Mouse (Mus musculus) layer of hippocampus, adult 2 months (tissue): Measurements from ENCODE around the gene Snx11. TPM values are rescaled to one million over a fixed set of nuclear protein-coding genes. Genes with fewer than 3 reads are reported as not detected.

ENCODE experiments used
- DNase-seq, 2 experiments: peaks; one replicate each; pipeline ENCODE4 v3.0.0; 2022; ENCODE audit warnings: low spot score in 2 of 2
- H3K27ac ChIP-seq: fragments of 200-600 bp; 2 replicates; pipeline ENCODE4 v1.8.1; 2022
- H3K4me3 ChIP-seq: fragments of 200-600 bp; 2 replicates; pipeline ENCODE4 v1.8.1; 2022; ENCODE audit warnings: mild to moderate bottlenecking
- CTCF ChIP-seq: fragments of 200-600 bp; conservative IDR thresholded peaks from 2 replicates; pipeline ENCODE4 v1.8.1; 2022; ENCODE audit warnings: antibody characterized with exemption, mild to moderate bottlenecking, moderate library complexity
- total RNA-seq, 2 experiments: library from RNA; stranded (reverse); gene quantifications; 2 replicates each; pipeline ENCODE4 v1.2.3; 2021

Snx11 gene
- total RNA-seq, 2 experiments from 2014 or later: 52.5 to 56.7 TPM

DNA sequence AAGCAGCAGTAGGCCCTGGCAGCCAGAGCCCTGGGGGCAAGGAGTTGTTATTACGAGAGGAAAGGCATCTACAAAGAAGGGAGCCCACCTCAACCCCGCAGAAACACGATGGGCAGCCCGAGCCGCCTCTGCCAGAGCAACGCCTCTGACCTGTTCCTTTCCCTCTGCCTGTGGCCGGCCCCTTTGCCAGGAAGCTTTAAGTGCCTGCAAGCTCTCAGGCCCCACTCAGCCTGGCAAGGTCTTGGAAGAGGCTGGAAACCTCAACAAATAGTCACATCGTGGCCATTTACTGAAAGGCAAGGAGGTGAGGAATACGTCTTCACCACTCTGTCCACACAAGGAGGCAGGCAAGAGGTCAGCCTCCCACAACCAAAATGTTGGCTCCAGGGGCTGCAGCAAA, 9.1 kb downstream of the Snx11 start:
- Histone ChIP-seq H3K27ac (peak overlapping the region; percentile 77), H3K4me3 (no peak overlapping the region)
- DNase-seq: no peak
- no peak for TF ChIP-seq CTCF

DNA sequence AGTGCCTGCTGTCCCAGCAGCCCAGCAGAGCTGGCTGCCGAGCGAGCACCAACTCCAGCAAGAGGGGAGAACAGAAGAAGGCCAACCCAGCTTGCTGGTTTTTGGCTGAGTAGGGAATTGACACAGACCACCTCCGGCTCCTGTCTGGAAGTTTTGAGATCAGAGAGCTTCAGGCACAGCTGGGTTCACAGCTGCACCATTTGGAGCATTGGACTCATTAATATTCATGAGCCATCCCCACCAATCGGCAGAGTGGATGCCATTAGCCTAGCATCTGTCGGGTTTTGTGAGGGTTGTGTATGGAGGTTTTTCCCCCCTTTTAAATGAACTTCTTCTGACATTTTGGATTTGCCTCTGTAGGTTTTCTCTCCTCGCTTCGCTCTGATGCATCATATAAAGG, 10.3 kb downstream of the Snx11 start:
- peak overlapping the region; percentile 77 for H3K27ac ChIP-seq
- no peak for TF ChIP-seq CTCF
- no peak overlapping the region; the same call in 1 of the 2 replicates for H3K4me3 ChIP-seq
- peak in 1 of 2 experiments; percentile 51 for DNase-seq

DNA sequence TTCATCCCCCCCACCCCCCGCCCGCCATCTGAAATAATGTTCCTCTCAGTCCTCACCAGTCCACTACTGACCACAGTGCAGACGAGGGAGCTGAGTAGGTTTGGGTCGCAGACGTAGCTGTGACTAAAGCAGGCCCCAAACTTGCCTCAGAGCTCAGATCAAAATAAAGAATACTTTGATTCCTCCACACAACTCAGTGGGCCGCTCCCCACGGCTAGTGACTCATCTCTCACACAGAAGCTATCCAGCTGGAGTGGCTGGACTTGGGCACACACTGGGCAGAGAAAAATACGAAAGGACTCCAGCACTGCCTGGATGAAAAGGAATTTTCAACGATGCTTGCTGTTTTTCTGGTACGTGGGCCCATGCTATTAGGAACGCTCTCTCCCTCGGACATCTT, 10.8 kb downstream of the Snx11 start:
- no peak overlapping the region for H3K4me3 ChIP-seq
- no peak for DNase-seq
- H3K27ac ChIP-seq: peak overlapping the region; percentile 77
- no peak for TF ChIP-seq CTCF

DNA sequence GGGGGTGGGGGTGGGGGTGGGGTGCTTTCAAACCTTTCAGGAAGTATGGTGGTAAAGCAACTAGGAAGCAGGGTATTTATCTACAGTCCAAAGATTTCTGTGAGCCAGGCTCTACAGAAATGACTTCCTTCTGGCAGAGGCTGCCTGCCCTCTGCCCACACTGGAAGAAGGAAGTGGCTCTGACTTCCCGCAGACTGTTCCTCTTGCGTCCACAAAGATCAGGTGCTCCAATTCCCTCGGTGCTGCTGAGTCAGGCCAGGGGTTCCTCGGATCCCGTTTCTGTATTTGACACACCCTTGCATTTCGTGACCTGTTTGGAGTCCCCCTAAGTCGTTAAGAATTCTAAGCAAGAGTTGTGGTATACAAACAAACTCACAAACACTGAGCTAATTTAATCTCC, 11.7 kb downstream of the Snx11 start:
- no peak for TF ChIP-seq CTCF
- no peak for DNase-seq
- no peak overlapping the region for H3K4me3 ChIP-seq
- peak overlapping the region; percentile 77 for H3K27ac ChIP-seq

DNA sequence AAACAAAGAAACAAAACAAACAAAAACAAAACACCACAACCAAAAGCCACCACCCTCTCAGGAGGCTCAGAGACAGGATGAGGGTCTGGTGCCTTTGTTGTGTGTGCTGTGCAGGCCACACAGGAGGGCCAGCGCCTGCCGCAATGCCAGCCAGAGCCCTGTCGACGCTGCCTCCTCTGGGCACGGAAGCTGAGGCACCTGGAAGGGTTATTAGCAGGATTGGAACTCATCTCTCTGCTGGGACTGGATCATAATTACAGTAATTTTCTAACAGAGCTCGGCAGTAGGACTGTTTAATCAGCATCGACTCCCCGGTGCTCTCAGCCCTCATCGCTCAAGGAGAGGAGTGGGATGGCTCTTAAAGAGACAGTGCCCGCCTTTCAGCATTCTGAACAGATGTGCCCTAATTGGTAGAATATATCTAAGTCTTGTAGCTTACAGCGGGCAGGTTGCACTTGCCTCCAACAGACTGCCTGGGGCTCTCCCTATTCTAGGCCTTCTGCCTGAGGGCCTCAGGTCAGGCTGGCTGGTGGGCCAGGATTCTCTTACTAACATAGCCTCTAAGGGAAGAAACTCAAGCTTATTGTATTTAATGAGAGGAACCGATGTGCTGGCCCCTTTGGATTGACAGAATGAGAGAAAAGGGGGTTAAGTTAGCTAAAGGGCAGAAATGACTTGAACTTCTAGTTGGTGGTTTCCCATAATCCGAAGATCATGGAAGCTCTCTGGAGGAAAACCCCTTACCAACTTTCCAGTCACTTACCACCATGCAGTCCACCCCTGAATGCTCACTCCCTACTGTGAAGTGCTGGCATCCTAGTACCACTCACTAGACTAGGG, 12.6 kb downstream of the Snx11 start:
- no peak for DNase-seq
- TF ChIP-seq CTCF: no peak
- H3K27ac ChIP-seq: peak overlapping the region; percentile 64
- no peak overlapping the region for H3K4me3 ChIP-seq

DNA sequence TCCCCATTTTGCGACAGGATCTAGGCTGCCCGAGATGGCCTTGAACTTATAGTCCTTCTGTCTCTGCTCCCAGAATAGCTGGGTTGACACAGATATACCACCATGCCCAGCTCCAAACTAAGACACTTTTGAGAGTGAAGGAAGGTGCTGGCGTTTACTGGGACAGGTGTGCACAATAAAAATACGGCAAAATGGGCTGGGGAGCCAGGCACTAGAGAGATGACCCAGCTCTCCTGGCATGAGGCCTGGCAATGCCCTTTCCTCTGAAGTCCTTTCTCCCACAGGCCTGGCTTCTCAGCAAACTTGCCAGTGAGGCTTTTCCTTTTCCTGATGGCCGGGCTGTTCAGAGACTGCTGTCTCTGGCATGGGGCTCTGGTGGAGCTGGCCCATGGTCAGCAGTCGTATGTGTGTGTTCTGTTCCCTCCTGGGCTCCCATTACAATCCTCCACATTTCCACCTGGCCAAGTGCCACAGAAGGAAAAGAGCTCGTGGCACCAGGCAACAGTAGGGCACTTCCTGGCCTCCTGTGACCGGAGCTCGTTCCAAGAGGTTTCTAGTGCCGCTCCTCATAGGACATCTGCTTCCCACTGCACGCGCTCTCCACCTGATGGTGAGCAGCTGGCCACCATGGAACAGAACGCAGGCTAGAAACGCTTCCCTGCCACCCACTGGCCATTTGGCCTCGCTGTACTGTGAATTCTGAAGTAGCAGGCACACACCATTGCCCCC, 14.5 kb downstream of the Snx11 start:
- Histone ChIP-seq H3K4me3 (no peak overlapping the region), H3K27ac (peak overlapping the region; percentile 72; the same call in 1 of the 2 replicates)
- TF ChIP-seq CTCF: no peak
- DNase-seq: no peak

DNA sequence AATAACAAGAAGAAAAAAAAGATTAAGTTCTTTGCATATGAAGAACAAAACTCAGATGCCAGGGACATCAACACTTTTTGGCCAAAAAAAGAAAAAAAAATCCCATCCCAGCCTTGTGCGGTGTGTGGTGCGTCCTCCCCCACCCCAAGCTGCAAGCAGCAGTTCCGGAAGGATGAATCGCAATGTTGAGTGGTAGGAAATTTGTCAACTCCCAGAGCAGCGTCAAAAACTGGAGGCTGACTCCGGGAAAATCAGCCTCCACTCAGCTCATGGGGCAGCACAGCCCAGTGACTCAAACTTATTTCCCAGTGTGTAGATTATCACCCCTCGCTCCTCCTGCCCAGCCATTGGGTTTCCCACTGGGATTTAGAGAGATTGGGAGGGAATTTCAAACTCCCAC, 15.4 kb downstream of the Snx11 start:
- no peak overlapping the region for H3K4me3 ChIP-seq
- peak in 1 of 2 experiments; percentile 48 for DNase-seq
- no peak for TF ChIP-seq CTCF
- peak overlapping the region; percentile 36; the same call in 1 of the 2 replicates for H3K27ac ChIP-seq

DNA sequence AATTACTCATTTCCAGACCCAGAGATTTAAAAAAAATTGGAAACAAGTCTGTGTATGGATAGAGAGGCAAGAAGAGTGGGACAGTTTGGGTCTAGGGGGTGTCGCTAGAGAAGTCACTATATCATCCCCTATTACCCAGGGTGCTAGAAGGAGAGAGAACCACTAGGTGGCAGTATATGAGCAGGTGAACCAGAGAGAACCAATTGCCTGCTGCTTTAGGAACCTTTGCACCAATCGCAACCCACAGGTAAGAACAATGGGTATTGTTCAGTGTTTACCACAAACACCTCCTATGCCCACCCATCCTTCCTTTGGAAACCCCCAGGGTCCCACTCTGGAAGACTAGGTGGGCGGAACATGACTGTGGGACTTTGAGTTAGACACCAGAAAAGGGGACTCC, 17.3 kb downstream of the Snx11 start:
- peak; percentile 91 for TF ChIP-seq CTCF
- H3K4me3 ChIP-seq: no peak overlapping the region
- peak; percentile 60 to 72 for DNase-seq
- no peak overlapping the region for H3K27ac ChIP-seq

DNA sequence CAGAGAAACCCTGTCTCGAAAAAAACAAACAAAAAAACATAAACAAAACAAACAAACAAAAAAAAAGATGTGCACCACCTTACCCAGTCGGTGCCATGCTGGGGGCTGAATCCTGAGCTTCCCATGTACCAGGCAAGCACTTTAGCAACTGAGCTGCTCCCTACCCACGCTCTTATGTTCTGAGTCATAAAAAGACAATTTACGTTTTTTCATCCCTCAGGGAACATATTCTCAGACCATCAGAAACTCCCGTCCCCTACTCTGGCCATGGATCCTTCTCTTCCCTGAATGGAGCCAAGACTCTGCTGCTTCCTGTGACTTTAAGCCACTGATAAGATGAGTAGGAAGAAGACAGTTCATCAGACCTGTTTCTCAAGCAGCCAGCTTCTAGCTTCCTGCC, 19.0 kb downstream of the Snx11 start:
- no peak for DNase-seq
- Histone ChIP-seq H3K4me3 (no peak overlapping the region), H3K27ac (no peak overlapping the region)
- TF ChIP-seq CTCF: no peak

DNA sequence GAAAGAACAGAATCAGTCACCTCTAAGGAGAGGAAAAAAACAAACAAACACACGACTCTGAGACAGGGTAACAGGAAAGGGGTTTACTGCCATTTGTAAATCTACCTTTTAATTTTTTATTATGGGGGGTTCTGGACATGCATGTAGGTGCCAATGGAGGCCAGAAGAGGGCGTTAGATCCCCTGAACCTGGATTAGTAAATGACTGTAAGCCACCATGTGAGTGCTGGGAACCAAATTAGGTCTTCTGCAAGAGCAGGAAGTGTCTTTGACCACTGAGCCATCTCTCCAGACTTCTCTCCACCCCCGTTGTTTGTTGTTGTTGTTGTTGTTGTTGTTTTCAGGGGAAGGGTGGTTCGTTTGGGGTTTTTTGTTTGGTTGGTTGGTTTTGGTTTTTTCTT, 19.9 kb downstream of the Snx11 start:
- no peak overlapping the region for H3K27ac ChIP-seq
- no peak overlapping the region for H3K4me3 ChIP-seq
- DNase-seq: no peak
- no peak for TF ChIP-seq CTCF

DNA sequence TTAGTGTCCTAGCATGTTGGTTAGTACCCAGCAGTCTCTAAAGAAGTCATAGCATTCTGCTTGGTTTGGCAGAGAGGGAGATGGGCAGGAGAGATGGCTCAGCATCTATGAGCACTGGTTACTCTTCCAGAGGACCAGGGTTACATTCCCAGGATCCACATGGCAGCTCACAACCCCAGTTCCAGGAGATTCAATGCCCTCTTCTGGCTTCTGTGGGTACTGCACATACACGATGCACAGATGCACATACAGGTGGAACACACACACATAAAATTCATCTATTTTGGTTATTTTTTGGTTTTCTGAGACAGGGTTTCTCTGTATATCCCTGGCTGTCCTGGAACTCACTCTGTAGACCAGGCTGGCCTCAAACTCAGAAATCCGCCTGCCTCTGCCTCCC, 22.1 kb downstream of the Snx11 start:
- TF ChIP-seq CTCF: 0 out of 2 replicates have a peak, but pooled peaks have one; percentile 15
- Histone ChIP-seq H3K27ac (no peak overlapping the region), H3K4me3 (no peak overlapping the region)
- no peak for DNase-seq

DNA sequence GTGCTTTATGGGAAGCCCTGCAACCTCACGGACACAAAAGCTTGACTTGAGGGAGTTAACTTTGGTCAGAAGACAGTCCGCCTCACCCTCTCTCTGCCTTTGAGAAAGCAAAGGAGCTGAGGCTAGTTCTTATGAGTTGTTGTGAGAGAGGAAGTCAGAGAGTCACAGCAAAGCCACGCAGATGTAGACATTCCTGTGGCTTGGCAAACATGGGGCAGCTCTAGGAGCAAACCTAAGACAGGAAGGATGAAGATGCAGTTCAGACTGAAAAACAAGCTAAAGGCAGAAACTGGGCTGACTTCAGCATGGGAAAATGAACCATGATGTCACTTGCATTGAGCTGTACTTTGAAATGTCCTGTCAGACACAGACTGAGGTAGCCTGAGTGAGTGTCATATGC, 29.8 kb downstream of the Snx11 start:
- TF ChIP-seq CTCF: no peak
- DNase-seq: no peak
- Histone ChIP-seq H3K27ac (no peak overlapping the region), H3K4me3 (no peak overlapping the region)

DNA sequence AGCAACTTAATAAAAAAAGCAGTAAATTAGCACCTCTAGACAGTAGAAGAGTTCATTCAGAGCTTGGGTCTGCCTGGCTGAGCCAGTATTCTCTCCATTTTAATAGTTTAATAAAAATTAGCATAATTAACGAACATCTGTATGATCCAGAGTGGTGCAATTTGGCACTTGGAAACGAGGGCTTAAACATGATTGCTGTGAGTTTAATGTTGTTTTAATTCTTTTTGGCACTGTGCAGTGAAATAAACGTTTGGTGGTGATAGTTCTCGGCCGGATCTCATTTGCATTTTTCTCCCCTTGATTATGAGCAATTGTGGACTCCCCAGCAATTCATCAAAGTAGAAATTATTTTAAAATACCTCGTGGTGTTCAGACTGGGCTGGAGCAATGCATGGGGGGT, 30.7 kb downstream of the Snx11 start:
- Histone ChIP-seq H3K27ac (no peak overlapping the region), H3K4me3 (no peak overlapping the region)
- TF ChIP-seq CTCF: no peak
- no peak for DNase-seq
